Mouse (Mus musculus) neural tube, embryonic 11.5 days (tissue): ENCODE measurements around the gene Olfr1206. TPM values are rescaled to one million over a fixed set of nuclear protein-coding genes. Genes with fewer than 3 reads are reported as not detected.

Experiments used
- ATAC-seq: fragments of 200-750 bp; cut with Nextera tagmentation; 2 replicates; pipeline ENCODE4 v1.8.0; 2017; ENCODE audit warnings: moderate number of reproducible peaks, mild to moderate bottlenecking, moderate TSS enrichment, moderate library complexity; ENCODE audit not compliant: insufficient read depth, low FRiP score, low TSS enrichment
- DNase-seq: peaks from one replicate; pipeline ENCODE4 v3.0.0-alpha.2; 2015; ENCODE audit warnings: low spot score
- H3K27ac ChIP-seq: fragments of 300-500 bp; sonication (generic); 2 replicates; pipeline ENCODE4 v1.5.1; 2014; ENCODE audit warnings: low read depth, mild to moderate bottlenecking, low read length
- H3K27me3 ChIP-seq: fragments of 300-500 bp; sonication (generic); 2 replicates; pipeline ENCODE4 v1.6.1; 2014; ENCODE audit warnings: mild to moderate bottlenecking, low read length, mixed read lengths; ENCODE audit not compliant: control insufficient read depth, insufficient read depth
- H3K36me3 ChIP-seq: fragments of 300-500 bp; sonication (generic); 2 replicates; pipeline ENCODE4 v1.6.1; 2014; ENCODE audit warnings: mild to moderate bottlenecking, low read length, moderate library complexity, mixed read lengths; ENCODE audit not compliant: control insufficient read depth, insufficient read depth
- H3K4me1 ChIP-seq: fragments of 300-500 bp; sonication (generic); 2 replicates; pipeline ENCODE4 v1.6.1; 2014; ENCODE audit warnings: low read length, mixed read lengths; ENCODE audit not compliant: control insufficient read depth, insufficient read depth
- H3K4me2 ChIP-seq: fragments of 300-500 bp; sonication (generic); 2 replicates; pipeline ENCODE4 v1.6.1; 2014; ENCODE audit warnings: low read depth, mild to moderate bottlenecking, moderate library complexity
- H3K4me3 ChIP-seq: fragments of 300-500 bp; sonication (generic); 2 replicates; pipeline ENCODE4 v1.5.1; 2014; ENCODE audit warnings: low read depth, low read length
- H3K9ac ChIP-seq: fragments of 300-500 bp; sonication (generic); 2 replicates; pipeline ENCODE4 v1.6.1; 2014; ENCODE audit warnings: mild to moderate bottlenecking, low read length
- H3K9me3 ChIP-seq: fragments of 300-500 bp; sonication (generic); 2 replicates; pipeline ENCODE4 v1.6.1; 2016; ENCODE audit warnings: low read length; ENCODE audit not compliant: control insufficient read depth
- WGBS: fragments of 180-500 bp; shearing (Covaris S2); extraction: QIAGEN DNeasy Blood & Tissue Kit; methylation state at CpG from one replicate; pipeline ENCODE4 v1.1.7; 2014; 5-methylcytosine and 5-hydroxymethylcytosine counted together
- polyA plus RNA-seq: library from polyadenylated mRNA; unstranded; fragments of >200 nt; fragmentation: Nextera tagmentation; extraction: Ambion mirVana; gene quantifications from 2 replicates; pipeline ENCODE4 v1.2.1, GENCODE M21; 2014

Olfr1206 gene
- polyA plus RNA-seq = not detected in 2 replicates

GRCm38 (mm10) chr2:88862931-88863330, at the start of gene Olfr1206:
Gene Olfr1206 (plus strand): TSS chr2:88863231.
- Histone ChIP-seq H3K4me1 (no peaks in the 10 kb centered on the region), H3K4me2 (no peak within 1 kb of the TSS), H3K27me3 (no peaks in the 10 kb centered on the region), H3K36me3 (no peaks in the 10 kb centered on the region), H3K4me3 (no peak within 1 kb of the TSS), H3K9ac (no peak within 1 kb of the TSS), H3K27ac (no peak within 1 kb of the TSS), H3K9me3 (no peaks in the 10 kb centered on the region)
- ATAC-seq (no peak), DNase-seq (no peak)
- 80% methylated on average over 2 of the region's 2 CpGs for WGBS

- Histone ChIP-seq H3K4me1 (no peaks in the 10 kb centered on the region), H3K9ac (no peak within 1 kb of the TSS), H3K4me2 (no peak within 1 kb of the TSS), H3K9me3 (no peaks in the 10 kb centered on the region), H3K27ac (no peak within 1 kb of the TSS), H3K36me3 (no peaks in the 10 kb centered on the region), H3K27me3 (no peaks in the 10 kb centered on the region), H3K4me3 (no peak within 1 kb of the TSS)
- no peak for ATAC-seq
- 88% methylated on average over 1 of the region's 1 CpGs for WGBS
- DNase-seq = no peak
These were observed 48.8 kb upstream of the Olfr1206 start, which contains the start of gene Olfr1202 for GRCm38 (mm10) chr2:88814196-88814595. Gene Olfr1202 (plus strand): TSS chr2:88814496.

- 93% methylated on average over 2 of the region's 2 CpGs for WGBS
- H3K9me3 ChIP-seq = no peaks in the 10 kb centered on the region
These were observed 33.6 kb upstream of the Olfr1206 start, which contains the start of gene Olfr1205 for GRCm38 (mm10) chr2:88829437-88829836. Gene Olfr1205 (plus strand): TSS chr2:88829737.

GRCm38 (mm10) chr2:88838477-88838876, 24.6 kb upstream of the Olfr1206 start:
- no peak overlapping the region for H3K9ac ChIP-seq
- 91% methylated on average over 2 of the region's 2 CpGs for WGBS
- no peak overlapping the region for H3K27ac ChIP-seq

More at GRCm38 (mm10) chr2:88829437-88829836, 33.6 kb upstream of the Olfr1206 start, which contains the start of gene Olfr1205:
- Histone ChIP-seq H3K4me1 (no peaks in the 10 kb centered on the region), H3K27ac (no peak within 1 kb of the TSS), H3K4me2 (no peak within 1 kb of the TSS), H3K4me3 (no peak within 1 kb of the TSS), H3K27me3 (no peaks in the 10 kb centered on the region), H3K36me3 (no peaks in the 10 kb centered on the region), H3K9ac (no peak within 1 kb of the TSS)
- ATAC-seq (no peak), DNase-seq (no peak)

GRCm38 (mm10) chr2:88848992-88849391, 14.0 kb upstream of the Olfr1206 start, which contains the start of gene Olfr1204:
Gene Olfr1204 (plus strand): TSS chr2:88849292.
- DNase-seq (no peak), ATAC-seq (no peak)
- Histone ChIP-seq H3K36me3 (no peaks in the 10 kb centered on the region), H3K27me3 (no peaks in the 10 kb centered on the region), H3K9ac (no peak within 1 kb of the TSS), H3K4me2 (no peak within 1 kb of the TSS), H3K4me1 (no peaks in the 10 kb centered on the region), H3K4me3 (no peak within 1 kb of the TSS), H3K9me3 (no peaks in the 10 kb centered on the region), H3K27ac (no peak within 1 kb of the TSS)
- 95% methylated on average over 1 of the region's 1 CpGs for WGBS

More at GRCm38 (mm10) chr2:88838477-88838876, 24.6 kb upstream of the Olfr1206 start:
- Histone ChIP-seq H3K27me3 (no peaks in the 10 kb centered on the region), H3K36me3 (no peaks in the 10 kb centered on the region), H3K4me2 (no peak overlapping the region), H3K4me1 (no peaks in the 10 kb centered on the region), H3K9me3 (no peaks in the 10 kb centered on the region), H3K4me3 (no peak overlapping the region)
- DNase-seq (no peak), ATAC-seq (no peak)

GRCm38 (mm10) chr2:88902211-88902610, 39.2 kb downstream of the Olfr1206 start, which contains the start of gene Olfr1208:
Gene Olfr1208 (minus strand): TSS chr2:88902311.
- Histone ChIP-seq H3K9me3 (no peaks in the 10 kb centered on the region), H3K4me1 (no peaks in the 10 kb centered on the region), H3K36me3 (no peaks in the 10 kb centered on the region), H3K4me2 (no peak within 1 kb of the TSS), H3K9ac (no peak within 1 kb of the TSS), H3K27me3 (no peaks in the 10 kb centered on the region), H3K4me3 (no peak within 1 kb of the TSS), H3K27ac (no peak within 1 kb of the TSS)
- DNase-seq = no peak
- ATAC-seq = no peak

- DNase-seq (no peak), ATAC-seq (no peak)
- Histone ChIP-seq H3K27ac (no peak within 1 kb of the TSS), H3K4me3 (no peak within 1 kb of the TSS), H3K9ac (no peak within 1 kb of the TSS), H3K27me3 (no peaks in the 10 kb centered on the region), H3K4me1 (no peaks in the 10 kb centered on the region), H3K4me2 (no peak within 1 kb of the TSS), H3K9me3 (no peaks in the 10 kb centered on the region), H3K36me3 (no peaks in the 10 kb centered on the region)
- 94% methylated on average over 3 of the region's 3 CpGs for WGBS
These were observed 52.0 kb downstream of the Olfr1206 start, which contains the start of gene Olfr1209 for GRCm38 (mm10) chr2:88915057-88915456. Gene Olfr1209 (minus strand): TSS chr2:88915157.

Other genes with a start within 250 kb of the Olfr1206 start
- not detected in 2 replicates for gene Olfr1191-ps1, start 222.7 kb upstream of the Olfr1206 start, polyA plus RNA-seq
- not detected in 2 replicates for gene Olfr1192-ps1, start 214.7 kb upstream of the Olfr1206 start, polyA plus RNA-seq
- gene Olfr1193, start 187.6 kb upstream of the Olfr1206 start, polyA plus RNA-seq = not detected in 2 replicates
- not detected in 2 replicates for gene Olfr1195, start 174.0 kb upstream of the Olfr1206 start, polyA plus RNA-seq
- not detected in 2 replicates for gene Olfr1196, start 158.6 kb upstream of the Olfr1206 start, polyA plus RNA-seq
- gene Olfr1197, start 130.9 kb upstream of the Olfr1206 start, polyA plus RNA-seq = not detected in 2 replicates
- not detected in 2 replicates for gene Olfr1198, start 111.9 kb upstream of the Olfr1206 start, polyA plus RNA-seq
- not detected in 2 replicates for gene Olfr1199, start 102.8 kb upstream of the Olfr1206 start, polyA plus RNA-seq
- gene Olfr1200, start 92.7 kb upstream of the Olfr1206 start, polyA plus RNA-seq = not detected in 2 replicates
- gene Olfr1201, start 70.2 kb upstream of the Olfr1206 start, polyA plus RNA-seq = not detected in 2 replicates
- not detected in 2 replicates for gene Olfr1202, start 48.7 kb upstream of the Olfr1206 start, polyA plus RNA-seq
- not detected in 2 replicates for gene Olfr1205, start 33.5 kb upstream of the Olfr1206 start, polyA plus RNA-seq
- gene Olfr1204, start 13.9 kb upstream of the Olfr1206 start, polyA plus RNA-seq = not detected in 2 replicates
- gene Olfr1208, start 39.1 kb downstream of the Olfr1206 start, polyA plus RNA-seq = not detected in 2 replicates
- gene Olfr1209, start 51.9 kb downstream of the Olfr1206 start, polyA plus RNA-seq = not detected in 2 replicates
- not detected in 2 replicates for gene Olfr1211, start 74.9 kb downstream of the Olfr1206 start, polyA plus RNA-seq
- not detected in 2 replicates for gene Olfr1212, start 90.7 kb downstream of the Olfr1206 start, polyA plus RNA-seq
- not detected in 2 replicates for gene Gm13762, start 117.0 kb downstream of the Olfr1206 start, polyA plus RNA-seq
- not detected in 2 replicates for gene Olfr1214, start 129.4 kb downstream of the Olfr1206 start, polyA plus RNA-seq
- gene Olfr1215, start 143.7 kb downstream of the Olfr1206 start, polyA plus RNA-seq = not detected in 2 replicates
- not detected in 2 replicates for gene Olfr1216, start 155.1 kb downstream of the Olfr1206 start, polyA plus RNA-seq
- gene Olfr1217, start 168.8 kb downstream of the Olfr1206 start, polyA plus RNA-seq = not detected in 2 replicates
- not detected in 2 replicates for gene Olfr1218, start 198.0 kb downstream of the Olfr1206 start, polyA plus RNA-seq
- not detected in 2 replicates for gene Olfr1219, start 220.3 kb downstream of the Olfr1206 start, polyA plus RNA-seq
- gene Olfr1220, start 243.6 kb downstream of the Olfr1206 start, polyA plus RNA-seq = not detected in 2 replicates